Mouse (Mus musculus): ENCODE measurements around the gene Dok1.

Gene Dok1

GRCm38 (mm10) chr6:83049367-83049766, 16.1 kb upstream of the Dok1 start:
- no peak for DNase-seq (ENCODE audit: low read depth)

GRCm38 (mm10) chr6:83044742-83045141, 11.5 kb upstream of the Dok1 start:
- DNase-seq (ENCODE audit: low read depth): no peak

GRCm38 (mm10) chr6:83043993-83044392, 10.7 kb upstream of the Dok1 start:
- no peak for DNase-seq (ENCODE audit: low read depth)

DNA sequence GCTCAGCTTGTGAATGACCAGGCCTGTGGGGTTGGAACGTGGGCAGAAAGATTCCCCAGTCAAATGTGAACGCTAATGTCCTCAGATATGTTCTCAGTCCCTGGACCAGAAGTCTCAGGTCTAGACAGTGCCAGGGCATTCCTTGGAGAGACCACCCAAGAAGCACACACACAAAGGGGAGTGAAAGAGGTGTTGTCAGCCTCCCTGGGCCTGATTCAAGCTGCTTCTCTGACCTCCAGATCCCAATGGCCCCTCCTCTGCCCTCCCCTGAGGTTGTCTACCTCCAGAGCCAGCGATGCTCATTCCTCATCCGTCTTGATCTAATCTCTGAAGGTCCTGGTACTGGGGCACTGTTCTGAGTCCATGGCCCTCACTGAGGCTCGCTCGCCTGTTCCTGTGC, 10.3 kb upstream of the Dok1 start:
- DNase-seq (ENCODE audit: low read depth): no peak

DNA sequence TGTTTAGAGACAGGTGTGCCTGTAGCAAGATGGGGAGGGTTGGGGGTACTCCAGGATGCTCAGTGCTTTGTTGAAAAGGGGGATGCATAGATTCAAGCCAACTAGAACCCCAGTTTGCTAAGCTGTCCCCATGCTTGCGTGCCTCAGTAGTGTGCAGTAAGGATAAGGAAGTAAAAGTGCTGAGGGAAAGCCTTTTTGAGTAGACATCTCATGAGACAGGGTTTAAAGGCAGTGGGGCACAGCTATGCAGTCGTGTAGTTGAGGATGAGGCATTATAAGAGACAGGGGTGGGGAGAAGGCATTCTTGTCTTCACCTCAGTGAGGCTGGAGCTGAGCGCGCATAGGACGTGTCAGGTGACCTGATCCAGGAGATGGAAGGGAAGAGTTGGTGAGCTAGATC, 7.3 kb upstream of the Dok1 start:
- DNase-seq (ENCODE audit: low read depth): no peak

DNA sequence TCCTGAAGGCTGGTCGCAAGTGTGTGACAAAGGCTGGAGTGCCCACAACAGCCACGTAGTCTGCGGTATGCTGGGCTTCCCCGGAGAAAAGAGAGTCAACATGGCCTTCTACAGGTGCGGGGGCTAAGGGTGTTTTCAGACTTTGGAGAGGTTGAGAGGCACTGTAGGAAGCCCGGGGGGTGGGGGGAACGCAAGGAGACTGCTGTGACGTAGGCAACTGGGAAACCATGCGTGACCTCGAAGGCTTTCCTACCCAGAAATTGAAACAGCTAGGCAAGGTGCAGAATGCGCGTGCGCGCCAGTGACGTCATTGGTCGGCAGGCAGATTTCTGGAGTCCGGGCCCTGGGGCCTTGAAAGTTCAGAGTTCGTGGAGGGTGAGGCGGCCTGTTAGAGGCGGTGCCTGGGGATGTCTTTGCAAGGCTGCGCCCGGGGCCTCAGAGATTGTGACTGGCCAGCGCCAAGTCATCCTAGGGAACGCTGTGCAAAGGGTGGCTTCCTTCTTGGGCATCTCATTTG, 5.3 kb upstream of the Dok1 start:
- peak; percentile 74 for DNase-seq (ENCODE audit: low read depth)

DNA sequence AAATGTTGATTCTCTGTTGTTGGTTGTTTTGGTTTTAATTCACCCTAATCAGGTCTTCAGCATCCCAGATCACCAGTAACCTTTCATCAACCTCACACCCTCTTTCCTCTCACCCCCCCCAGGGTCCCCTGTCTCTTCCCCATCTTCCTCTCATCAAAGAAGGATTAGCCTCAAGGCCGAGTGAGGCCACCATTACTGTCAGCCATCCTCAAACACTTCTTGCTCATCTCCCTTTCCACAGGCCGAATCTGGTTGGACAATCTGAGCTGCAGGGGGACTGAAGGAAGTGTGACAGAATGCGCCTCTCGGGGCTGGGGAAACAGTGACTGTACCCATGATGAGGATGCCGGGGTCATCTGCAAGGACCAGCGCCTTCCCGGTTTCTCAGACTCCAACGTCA, 3.9 kb upstream of the Dok1 start:
- DNase-seq (ENCODE audit: low read depth): no peak

- no peak for DNase-seq (ENCODE audit: low read depth)
Observed at GRCm38 (mm10) chr6:83034463-83035055, 1.3 kb upstream of the Dok1 start.

DNA sequence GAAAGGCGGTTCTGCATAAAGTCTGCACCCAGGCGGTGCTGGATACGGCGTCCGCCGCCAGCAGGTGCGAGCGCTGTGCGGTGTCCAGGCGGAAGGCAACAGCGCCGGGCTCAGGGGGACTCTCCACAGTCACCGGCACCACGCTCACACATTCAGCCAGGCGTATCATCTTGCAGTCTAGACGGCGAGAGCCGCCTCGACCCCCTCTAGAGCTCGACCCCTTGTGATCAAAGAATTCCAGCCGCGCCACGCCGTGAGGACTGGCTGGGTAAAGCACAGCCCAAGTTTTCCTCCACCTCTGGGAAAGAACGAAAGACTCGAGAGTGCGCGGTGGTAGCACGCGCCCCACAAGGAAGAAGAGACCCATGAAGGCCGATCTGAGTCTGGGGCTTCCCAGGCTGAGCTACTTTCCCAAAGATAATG, 491 bp downstream of the Dok1 start:
- no peak for DNase-seq (ENCODE audit: low read depth)

DNA sequence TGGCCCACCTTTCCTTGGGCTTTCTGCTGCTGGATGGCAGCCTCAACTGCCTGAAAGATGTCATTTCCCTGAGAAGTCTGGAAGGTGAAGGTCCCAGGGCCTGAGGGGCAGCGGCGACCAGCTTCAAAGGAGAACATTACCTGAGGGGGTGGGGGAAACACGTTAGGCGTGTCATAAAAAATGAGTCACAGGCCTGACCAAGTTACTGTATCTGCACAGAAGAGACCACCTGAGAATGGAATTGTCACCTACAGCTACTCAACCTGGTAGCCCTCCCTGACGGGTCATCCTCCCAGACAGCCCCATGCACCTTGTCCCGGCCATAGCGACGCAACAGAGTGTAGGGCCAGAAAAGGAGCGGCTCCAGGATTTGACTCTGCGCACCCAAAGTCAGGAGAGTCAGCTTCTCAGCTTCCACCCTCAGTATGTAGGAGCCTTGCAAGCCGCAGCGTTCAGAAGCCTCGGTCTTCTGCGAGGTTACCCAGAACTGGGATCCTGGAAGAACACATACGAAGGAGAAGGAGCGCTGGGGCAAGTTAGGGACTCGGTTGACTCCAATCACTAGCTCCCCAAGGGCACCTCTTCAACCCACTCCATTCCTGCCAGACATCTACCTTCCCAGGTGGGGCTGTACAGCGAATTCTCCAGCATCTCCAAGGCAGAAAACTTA, 1.2 kb downstream of the Dok1 start:
- DNase-seq (ENCODE audit: low read depth): no peak

DNA sequence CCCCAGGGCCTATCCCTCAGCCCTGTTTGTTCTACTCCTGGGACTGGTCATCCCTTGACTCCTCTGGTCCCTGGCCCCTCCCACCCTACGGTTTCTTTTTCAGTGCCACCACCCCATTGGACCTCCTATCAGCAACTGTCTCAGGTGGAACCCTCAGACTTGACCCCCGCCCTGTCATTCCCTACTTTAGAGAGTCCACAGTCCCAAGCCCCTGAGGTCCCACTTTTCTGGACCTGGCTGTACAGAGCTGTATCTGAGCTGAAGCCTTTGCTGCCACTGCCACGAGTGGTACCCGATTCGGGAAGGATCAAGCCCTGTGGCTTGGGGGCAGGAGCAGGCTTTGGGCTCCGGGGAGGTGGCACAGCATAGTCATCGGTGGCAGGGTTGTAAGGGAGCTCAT, 2.2 kb downstream of the Dok1 start:
- no peak for DNase-seq (ENCODE audit: low read depth)

DNA sequence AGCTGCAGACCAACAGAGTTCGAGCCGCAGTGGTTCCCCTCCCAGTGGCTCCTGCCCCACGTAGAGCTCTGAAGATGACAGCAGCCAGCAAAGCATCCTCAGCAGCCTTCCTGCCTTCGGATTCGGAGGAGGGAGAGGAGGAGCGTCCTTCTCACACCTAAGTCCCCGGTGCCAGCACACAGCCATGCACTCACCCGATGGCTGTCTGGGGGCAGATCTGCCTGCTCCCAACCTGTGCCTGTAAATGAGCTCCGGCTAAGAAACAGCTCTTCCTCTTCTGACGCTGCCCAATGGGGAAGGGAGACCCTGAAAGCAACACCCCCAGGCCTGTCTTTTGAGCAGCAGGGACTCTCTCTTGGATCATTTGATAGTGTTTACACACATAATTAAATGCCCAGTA, 3.5 kb downstream of the Dok1 start:
- DNase-seq (ENCODE audit: low read depth): no peak

DNA sequence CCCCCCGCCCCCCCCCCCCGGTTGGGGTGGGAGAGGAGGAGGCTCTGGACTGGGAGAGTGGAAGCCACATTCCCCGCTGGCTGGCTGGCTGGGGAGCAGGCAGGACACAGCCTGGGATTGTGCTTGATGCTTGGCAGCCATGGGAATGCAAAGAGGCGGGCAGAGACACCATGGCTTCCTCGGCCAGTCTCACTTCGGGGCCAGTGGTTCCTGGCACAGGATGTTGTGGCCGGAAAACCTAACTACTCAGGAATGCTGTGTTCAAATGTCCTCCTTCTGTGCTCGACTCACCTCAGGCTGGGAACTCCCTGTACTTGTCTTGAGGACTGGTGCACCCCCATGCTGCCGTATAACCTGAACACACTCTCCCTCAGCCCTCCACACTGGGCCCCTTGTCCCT, 5.6 kb downstream of the Dok1 start:
- no peak for DNase-seq (ENCODE audit: low read depth)

GRCm38 (mm10) chr6:83027293-83027692, 6.0 kb downstream of the Dok1 start:
- DNase-seq (ENCODE audit: low read depth): no peak

GRCm38 (mm10) chr6:83025221-83025620, 8.1 kb downstream of the Dok1 start:
- no peak for DNase-seq (ENCODE audit: low read depth)

GRCm38 (mm10) chr6:83024421-83024820, 8.8 kb downstream of the Dok1 start:
- no peak for DNase-seq (ENCODE audit: low read depth)

GRCm38 (mm10) chr6:83023786-83024185, 9.5 kb downstream of the Dok1 start:
- DNase-seq (ENCODE audit: low read depth): no peak

DNA sequence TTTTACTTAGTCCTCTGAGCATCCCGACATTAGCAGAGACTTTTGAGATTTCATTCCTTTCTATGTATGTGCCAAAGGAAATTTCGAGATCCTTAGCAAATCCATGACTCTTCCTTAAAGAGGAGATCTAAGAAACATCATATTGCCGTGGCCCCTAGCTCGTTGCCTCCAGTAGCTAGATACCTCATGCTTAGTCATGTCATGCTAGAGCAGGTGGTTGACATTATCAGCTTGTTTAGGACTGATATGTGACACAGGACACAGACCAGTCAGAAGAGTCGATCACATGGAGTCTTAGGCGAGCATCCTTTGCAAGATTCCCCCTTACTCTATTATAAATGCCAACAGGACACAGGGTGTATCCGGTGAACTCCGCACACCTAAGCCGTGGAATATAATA, 10.3 kb downstream of the Dok1 start:
- no peak for DNase-seq (ENCODE audit: low read depth)

DNA sequence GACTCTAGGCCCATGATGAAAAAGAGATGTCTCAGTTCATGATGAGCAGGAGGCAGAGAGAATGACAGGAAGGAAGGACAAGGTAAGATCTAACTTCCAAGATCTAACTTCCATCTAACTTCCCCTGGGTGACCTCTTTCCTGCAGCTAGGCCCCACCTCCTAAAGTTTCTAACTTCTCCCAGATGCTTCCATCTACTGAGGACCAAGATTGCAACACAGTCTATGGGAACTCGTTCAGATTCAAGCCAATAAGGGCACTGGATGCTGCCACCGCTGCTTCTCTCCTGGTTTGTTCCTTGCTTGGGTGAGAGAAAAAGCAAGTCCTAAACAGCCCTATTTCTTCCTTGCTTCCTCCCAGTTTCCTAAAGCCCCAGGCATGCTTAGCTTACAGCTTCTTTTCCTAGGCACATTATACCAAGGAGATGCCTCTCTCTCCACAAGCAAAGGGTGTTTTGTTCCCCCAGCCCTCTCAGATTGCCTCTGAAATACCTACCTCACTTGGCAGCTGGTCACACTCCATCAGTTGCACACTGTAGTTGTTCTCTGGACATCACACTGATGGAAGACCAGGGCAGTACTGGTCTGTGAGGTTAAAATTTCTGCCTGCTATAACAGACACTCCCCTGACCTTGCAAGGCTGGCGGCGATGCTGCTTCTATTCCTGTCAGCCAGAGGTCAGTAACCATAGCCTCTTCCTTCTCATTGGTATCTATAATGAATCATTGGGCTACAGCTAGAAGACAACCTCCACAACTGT, 12.3 kb downstream of the Dok1 start:
- no peak for DNase-seq (ENCODE audit: low read depth)

- no peak for DNase-seq (ENCODE audit: low read depth)
Observed at GRCm38 (mm10) chr6:83020121-83020520, 13.2 kb downstream of the Dok1 start.

- no peak for DNase-seq (ENCODE audit: low read depth)
Observed at GRCm38 (mm10) chr6:83019044-83019443, 14.2 kb downstream of the Dok1 start.

DNA sequence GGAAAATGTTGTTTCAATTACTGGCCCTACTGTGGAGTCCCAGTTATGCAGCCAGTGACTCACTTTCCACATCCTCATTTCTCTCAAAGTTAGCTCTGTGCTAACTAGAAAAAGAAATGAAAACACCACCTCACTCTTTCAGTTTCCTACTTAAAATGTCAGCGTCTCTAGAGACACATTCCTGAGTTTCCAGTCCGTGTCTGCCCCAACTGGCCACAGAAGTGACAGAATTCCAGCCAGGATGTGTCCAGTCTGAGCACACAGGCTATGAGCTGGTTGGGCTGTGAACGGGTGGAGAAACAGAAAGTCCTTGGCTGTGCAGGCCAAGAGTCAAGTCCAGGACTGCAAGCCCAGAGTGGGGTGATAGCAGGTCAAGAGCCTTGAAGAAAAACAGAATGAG, 16.1 kb downstream of the Dok1 start:
- DNase-seq (ENCODE audit: low read depth): no peak

DNA sequence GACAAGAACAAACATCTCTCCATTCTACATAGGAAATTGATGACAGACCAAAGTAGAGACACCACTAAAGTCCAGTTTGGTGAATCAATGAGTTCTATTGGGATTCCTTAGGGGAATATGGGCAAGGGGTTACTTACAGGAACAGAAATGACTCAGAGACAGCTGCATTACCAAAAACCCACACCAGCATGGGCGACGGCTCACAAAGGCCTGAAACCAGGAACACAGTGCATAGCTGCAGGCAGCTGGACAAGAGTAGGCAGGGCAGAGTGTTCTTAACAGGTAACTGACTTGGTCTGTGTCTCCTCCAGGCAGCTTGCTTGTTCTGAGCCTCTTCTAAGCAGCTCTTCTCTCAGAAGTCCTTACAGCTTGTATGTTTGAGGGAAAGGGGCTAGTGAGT, 17.5 kb downstream of the Dok1 start:
- no peak for DNase-seq (ENCODE audit: low read depth)

Measured in c-Kit-positive CD71-negative TER-119-negative erythroid progenitor cells, embryonic 14.5 days (primary cell).